Mouse (Mus musculus) bone marrow, adult 2 months (tissue): ENCODE results near the gene Cdx2. TPM values are rescaled to one million over a fixed set of nuclear protein-coding genes. Genes with fewer than 3 reads are reported as not detected.

ENCODE experiments used
- H3K27ac ChIP-seq: fragments of 200-500 bp; 2 replicates; pipeline ENCODE4 v1.5.1; 2012; ENCODE audit warnings: low read depth, mild to moderate bottlenecking, control low read depth, inconsistent platforms, low read length; ENCODE audit not compliant: control insufficient read depth, poor library complexity, insufficient read depth
- H3K4me1 ChIP-seq: fragments of 200-500 bp; 2 replicates; pipeline ENCODE4 v1.6.1; 2011; ENCODE audit warnings: low read length; ENCODE audit not compliant: control insufficient read depth, insufficient read depth
- H3K4me3 ChIP-seq: fragments of 200-500 bp; replicated peaks from 2 replicates; pipeline ENCODE3; 2011; ENCODE audit warnings: mild to moderate bottlenecking, low read depth, low read length, control low read depth; ENCODE audit not compliant: control insufficient read depth
- CTCF ChIP-seq: fragments of 200-500 bp; IDR thresholded peaks from 2 replicates; pipeline ENCODE4 v1.5.1; 2011; ENCODE audit warnings: low read length, control low read depth; ENCODE audit not compliant: control insufficient read depth, insufficient read depth
- POLR2A ChIP-seq: fragments of 200-500 bp; IDR thresholded peaks from 2 replicates; pipeline ENCODE4 v1.6.1; 2011; ENCODE audit warnings: low read depth, mild to moderate bottlenecking, control low read depth, low read length, borderline replicate concordance; ENCODE audit not compliant: control insufficient read depth
- WGBS: fragments of 180-500 bp; shearing (Covaris S2); methylation state at CpG from one replicate; pipeline ENCODE4 v1.1.7; 2018; 5-methylcytosine and 5-hydroxymethylcytosine counted together
- polyA plus RNA-seq: library from polyadenylated mRNA; stranded (reverse); fragments of >200 nt; gene quantifications from 2 replicates; pipeline ENCODE4 v1.2.4, GENCODE M21; 2011; ENCODE audit warnings: low replicate concordance; ENCODE audit not compliant: missing spikeins, insufficient read depth, insufficient read length

Gene Cdx2
- polyA plus RNA-seq, 1 experiment: not detected

DNA sequence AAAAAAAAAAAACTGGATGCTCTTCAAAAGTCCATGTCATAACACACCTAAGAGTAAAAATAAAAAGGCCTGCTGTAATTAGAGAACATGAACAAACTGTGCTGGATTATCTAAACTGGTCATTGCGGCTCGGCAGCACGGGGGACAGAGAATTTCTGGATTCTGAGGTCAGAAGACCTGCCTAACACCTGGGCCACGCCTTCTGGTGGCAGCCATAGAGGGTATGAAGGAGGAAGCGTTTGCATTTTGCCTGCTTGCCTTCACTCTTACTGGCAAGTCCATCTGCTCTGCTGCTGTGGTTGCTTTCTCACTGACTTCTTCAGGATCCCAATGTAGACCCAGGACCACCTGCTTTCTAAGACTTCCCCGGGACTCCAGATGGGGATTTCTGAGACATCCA, 35.8 kb upstream of the Cdx2 start:
- 79% methylated on average over 6 of the region's 6 CpGs for WGBS
- TF ChIP-seq POLR2A (no peak), CTCF (no peak)
- Histone ChIP-seq H3K4me1 (no peaks in the 10 kb centered on the region; the same call in none of the 2 replicates), H3K4me3 (no peak overlapping the region), H3K27ac (no peak overlapping the region)

DNA sequence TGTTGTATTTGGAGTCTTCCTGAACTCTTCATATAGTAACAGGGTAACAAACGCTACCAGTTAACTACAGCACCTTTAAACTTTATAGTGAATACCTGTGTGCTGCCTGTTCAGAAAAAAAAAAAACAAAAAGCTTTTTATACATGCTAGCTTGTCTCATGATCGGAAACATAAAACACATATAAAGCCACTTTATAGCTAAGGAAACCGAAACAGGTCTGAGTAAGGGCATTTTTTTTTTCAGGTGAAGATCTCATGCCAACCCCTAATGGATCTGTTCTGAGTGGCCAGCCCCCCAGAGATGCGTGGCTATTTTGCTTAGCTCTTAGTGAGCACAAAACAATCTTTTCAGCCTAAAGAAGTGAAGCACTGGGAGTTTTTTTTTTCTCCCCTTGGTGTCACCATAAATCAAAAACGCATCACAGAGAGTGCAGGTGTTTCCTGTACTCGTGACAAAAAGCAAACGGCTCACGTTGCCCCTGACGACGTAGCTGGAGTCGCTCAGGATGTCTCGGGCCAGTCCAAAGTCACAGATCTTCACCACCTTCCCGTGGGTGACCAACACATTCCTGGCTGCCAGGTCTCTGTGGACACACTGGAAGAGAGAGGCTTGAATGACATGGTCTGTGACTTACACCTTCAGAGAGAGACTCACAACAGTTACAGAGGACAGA, 33.8 kb upstream of the Cdx2 start:
- TF ChIP-seq CTCF (no peak), POLR2A (no peak)
- WGBS: 11% methylated on average over 13 of the region's 13 CpGs
- no peaks in the 10 kb centered on the region; the same call in none of the 2 replicates for H3K4me1 ChIP-seq
- H3K4me3 ChIP-seq: no peak overlapping the region
- peak overlapping the region; percentile 76 for H3K27ac ChIP-seq

DNA sequence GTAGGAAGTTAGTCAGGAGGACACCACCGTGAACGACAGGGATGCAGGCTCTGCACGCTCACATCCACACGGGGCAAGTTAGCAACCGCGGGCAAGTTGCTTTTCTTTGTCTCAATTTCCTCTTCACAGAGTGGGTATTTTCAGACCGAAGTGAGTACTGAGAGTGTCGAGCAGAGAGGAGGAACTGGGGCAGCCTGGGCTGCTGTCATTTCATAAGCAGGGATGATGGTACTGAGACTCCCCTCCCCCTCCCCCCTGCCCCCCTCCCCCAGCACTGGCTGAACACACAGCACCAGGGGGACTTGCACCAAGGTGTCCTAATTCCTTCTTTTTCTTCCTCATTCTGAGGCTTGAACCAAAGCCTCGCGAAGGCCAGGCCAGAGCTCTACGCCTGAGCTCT, 32.5 kb upstream of the Cdx2 start:
- Histone ChIP-seq H3K4me1 (no peaks in the 10 kb centered on the region; the same call in none of the 2 replicates), H3K4me3 (no peak overlapping the region), H3K27ac (peak overlapping the region; percentile 52)
- 4% methylated on average over 11 of the region's 11 CpGs for WGBS
- TF ChIP-seq POLR2A (no peak), CTCF (no peak)

DNA sequence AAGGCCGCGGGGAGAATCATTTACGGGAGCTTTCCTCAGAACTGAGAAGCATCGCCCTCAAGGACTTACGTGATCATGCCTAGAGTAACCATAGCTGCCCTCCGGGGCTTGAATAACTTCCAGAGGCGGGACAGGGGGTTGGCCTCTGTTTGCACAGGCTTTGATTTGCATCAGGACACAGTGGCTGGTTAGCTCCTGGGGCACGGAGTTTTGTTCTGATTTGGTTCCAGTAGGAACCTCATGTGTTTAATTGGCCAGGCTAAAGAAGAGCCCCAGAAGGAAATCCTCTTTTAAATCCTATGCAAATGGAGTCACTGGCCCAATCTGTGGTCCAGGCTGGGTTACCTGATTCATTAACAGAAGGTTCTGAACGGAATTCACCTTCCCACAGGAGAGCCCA, 31.9 kb upstream of the Cdx2 start:
- 72% methylated on average over 9 of the region's 9 CpGs for WGBS
- Histone ChIP-seq H3K4me3 (no peak overlapping the region), H3K4me1 (no peaks in the 10 kb centered on the region; the same call in none of the 2 replicates), H3K27ac (peak overlapping the region; percentile 52; the same call in 1 of the 2 replicates)
- TF ChIP-seq CTCF: no peak
- no peak for TF ChIP-seq POLR2A

DNA sequence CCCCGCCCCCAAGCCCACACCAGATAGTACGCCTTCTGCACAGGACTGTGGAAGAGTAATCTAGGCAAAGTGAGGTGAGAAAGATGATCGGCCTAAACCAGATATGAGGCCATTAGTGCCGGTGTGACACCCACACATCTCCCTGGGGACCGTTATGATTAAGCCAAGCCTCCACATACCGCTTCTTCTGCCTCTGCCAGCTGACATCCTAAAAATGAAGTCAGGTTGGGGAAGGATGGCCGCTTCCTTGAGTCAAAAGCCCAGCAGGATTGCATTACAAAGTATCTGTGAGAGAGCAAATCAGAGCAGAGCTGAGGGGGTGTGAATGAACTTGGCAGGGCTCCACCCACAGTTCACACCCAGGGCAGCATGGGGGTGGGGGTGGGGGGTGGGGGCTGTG, 25.6 kb upstream of the Cdx2 start:
- Histone ChIP-seq H3K27ac (no peak overlapping the region), H3K4me3 (no peak overlapping the region), H3K4me1 (no peaks in the 10 kb centered on the region)
- 74% methylated on average over 7 of the region's 7 CpGs for WGBS
- no peak for TF ChIP-seq CTCF
- no peak for TF ChIP-seq POLR2A

DNA sequence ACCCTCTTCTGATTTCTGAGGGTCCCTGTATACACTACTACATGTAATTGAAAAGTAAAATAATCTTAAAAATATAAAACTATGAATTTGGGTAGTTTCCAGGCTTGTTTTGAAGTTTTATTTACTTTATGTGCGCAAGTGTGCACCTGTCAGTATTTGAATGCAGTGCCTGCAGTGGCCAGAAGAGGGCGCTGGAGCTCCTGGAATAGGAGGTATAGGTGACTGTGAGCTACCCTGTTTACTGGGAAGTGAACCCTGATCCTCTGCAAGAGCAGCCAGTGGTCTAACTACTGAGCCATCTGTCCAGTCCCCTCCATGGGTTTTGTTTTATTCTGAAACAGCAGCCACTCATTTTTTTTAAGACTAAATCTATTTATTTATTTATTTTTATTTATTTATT, 24.5 kb upstream of the Cdx2 start:
- H3K4me3 ChIP-seq: no peak overlapping the region
- no peak overlapping the region for H3K27ac ChIP-seq
- TF ChIP-seq CTCF (peak; percentile 87), POLR2A (no peak)
- no peaks in the 10 kb centered on the region for H3K4me1 ChIP-seq
- 40% methylated on average over 2 of the region's 2 CpGs for WGBS

DNA sequence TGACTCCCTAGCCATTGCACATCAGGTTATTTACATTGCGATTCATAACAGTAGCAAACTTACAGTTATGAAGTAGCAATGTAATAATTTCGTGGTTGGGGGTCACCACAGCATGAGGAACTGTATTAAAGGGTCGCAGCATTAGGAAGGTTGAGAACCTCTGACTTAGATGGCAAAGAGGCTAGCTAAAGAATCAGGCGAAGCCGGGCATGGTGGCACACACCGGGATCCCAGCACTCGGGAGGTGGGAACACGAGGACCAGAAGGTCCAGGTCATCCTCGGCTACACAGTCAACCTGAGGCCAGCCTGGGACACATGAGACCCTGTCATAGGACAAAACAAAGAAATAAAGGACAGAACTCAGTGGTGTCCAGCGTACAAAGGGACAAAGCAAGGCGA, 22.9 kb upstream of the Cdx2 start:
- Histone ChIP-seq H3K4me1 (no peaks in the 10 kb centered on the region), H3K27ac (no peak overlapping the region), H3K4me3 (no peak overlapping the region)
- 78% methylated on average over 11 of the region's 11 CpGs for WGBS
- TF ChIP-seq CTCF: no peak
- TF ChIP-seq POLR2A: no peak

DNA sequence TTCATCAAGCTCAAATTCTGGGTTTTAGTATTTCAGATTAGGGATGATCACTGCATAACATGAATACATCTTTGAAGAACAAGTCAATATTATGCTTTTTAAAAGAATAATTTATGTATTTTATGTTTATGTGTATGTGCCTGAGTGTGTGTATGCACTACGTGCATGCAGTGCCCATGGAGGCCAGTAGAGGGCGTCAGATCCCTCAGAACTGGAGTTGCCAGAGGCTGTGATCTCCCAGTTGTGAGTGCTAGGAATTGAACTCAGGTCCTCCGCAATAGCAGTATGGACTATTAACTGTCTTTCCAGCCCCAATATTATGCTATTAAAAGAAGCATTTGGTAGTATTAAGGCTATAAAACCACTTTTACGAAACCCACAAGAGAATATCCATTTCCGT, 20.6 kb upstream of the Cdx2 start:
- 85% methylated on average over 5 of the region's 5 CpGs for WGBS
- no peak overlapping the region for H3K4me3 ChIP-seq
- H3K27ac ChIP-seq: no peak overlapping the region
- TF ChIP-seq POLR2A (no peak), CTCF (peak; percentile 28; the same call in 1 of the 2 replicates)
- no peaks in the 10 kb centered on the region for H3K4me1 ChIP-seq

DNA sequence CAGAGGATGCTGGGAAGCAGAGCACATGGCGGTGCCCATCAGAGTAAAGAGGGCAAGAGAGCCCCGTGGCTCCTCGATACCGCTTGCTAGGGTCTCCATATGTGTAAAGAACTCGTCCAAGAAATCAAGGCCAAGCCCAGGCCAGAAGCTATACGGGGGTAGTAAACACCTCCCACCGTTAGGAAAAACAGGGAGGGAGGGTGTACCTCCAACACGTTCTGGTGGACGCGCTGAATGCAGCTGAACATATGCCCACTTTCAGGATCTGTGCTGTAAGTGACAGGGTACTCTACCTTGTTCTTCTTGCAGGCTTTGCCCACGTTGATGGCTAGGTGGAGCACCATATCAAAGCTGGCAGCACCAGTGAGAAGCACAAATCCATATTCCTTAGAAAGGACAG, 18.9 kb upstream of the Cdx2 start:
- Histone ChIP-seq H3K4me1 (no peaks in the 10 kb centered on the region), H3K27ac (no peak overlapping the region), H3K4me3 (no peak overlapping the region)
- 80% methylated on average over 11 of the region's 11 CpGs for WGBS
- TF ChIP-seq CTCF (no peak), POLR2A (no peak)

DNA sequence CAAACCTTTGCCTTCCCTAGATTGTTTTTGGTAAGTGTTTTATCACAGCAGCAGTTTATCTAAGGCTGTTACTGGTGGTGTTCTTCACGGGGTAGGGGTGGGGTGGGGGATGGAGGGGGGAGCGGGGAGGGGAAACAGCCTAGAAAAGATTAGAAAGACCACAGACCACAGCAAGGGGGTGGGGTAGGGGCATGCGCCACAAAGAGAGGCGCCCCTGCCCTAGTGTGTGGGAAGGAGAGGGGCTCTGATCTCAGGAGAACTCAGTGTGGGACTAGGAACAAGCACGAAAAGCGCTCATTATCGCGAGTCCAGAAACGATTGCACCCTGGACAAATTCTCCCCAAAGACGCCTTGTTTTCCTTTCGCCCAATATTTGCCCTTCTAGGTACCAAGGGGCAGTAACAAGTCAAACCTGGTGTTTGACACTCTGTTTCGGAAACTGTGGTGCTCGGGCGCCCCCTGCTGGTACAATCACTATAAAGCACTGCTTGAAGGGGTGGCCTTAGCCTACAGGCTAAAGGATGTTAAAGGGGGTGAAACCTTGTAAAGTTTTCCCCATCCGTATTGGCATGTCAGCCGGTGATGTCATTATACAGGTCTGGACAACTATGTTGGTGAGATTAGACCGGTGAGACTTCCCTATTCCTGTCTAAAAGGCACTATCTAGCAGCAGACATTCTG, 16.3 kb upstream of the Cdx2 start:
- H3K4me3 ChIP-seq: no peak overlapping the region
- TF ChIP-seq CTCF (peak; percentile 85), POLR2A (no peak)
- WGBS: 3% methylated on average over 17 of the region's 17 CpGs
- H3K27ac ChIP-seq: no peak overlapping the region
- no peaks in the 10 kb centered on the region for H3K4me1 ChIP-seq
